Mouse (Mus musculus): ENCODE results near the gene Aprt.

DNA sequence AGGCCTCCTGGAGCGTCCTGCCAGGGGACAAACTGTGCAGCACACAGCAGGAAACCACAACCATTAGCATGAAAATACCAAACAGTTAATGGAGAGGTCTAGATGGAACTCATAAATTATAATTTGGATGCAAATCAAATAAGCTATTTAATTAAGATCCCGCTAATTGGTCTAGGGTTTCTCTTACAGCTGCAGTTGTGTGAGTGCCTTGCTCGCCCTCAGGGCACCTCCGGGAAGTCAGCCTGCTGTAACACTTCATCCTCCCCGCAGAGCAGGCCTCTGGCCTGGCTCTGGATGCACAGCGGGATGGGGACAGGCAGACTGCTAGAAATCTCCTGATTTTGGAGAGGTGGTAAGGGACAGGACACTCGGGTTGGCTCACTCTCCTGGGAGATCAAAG is 9.5 kb upstream of the Aprt start:
- no peak for TF ChIP-seq CTCF (IDR thresholded peaks at IDR 0.05; ENCODE audit: borderline replicate concordance, control insufficient read depth, extremely low read depth, insufficient read depth, low read length, poor library complexity)
- TF ChIP-seq POLR2A (IDR thresholded peaks at IDR 0.05; ENCODE audit: control insufficient read depth, extremely low read depth, insufficient read depth, low read length, poor library complexity), result no peak
